Mouse (Mus musculus): ENCODE measurements around the gene Cwc25. TPM values are rescaled to one million over a fixed set of nuclear protein-coding genes. Genes with fewer than 3 reads are reported as not detected.

Cwc25 gene
- 7.0 TPM for polyA plus RNA-seq (2014; fragmentation: Illumina TruSeq; extraction: RNeasy Lipid Tissue Mini Kit (QIAGEN cat#74804); ENCODE audit: insufficient read depth, low read depth, low replicate concordance)

DNA sequence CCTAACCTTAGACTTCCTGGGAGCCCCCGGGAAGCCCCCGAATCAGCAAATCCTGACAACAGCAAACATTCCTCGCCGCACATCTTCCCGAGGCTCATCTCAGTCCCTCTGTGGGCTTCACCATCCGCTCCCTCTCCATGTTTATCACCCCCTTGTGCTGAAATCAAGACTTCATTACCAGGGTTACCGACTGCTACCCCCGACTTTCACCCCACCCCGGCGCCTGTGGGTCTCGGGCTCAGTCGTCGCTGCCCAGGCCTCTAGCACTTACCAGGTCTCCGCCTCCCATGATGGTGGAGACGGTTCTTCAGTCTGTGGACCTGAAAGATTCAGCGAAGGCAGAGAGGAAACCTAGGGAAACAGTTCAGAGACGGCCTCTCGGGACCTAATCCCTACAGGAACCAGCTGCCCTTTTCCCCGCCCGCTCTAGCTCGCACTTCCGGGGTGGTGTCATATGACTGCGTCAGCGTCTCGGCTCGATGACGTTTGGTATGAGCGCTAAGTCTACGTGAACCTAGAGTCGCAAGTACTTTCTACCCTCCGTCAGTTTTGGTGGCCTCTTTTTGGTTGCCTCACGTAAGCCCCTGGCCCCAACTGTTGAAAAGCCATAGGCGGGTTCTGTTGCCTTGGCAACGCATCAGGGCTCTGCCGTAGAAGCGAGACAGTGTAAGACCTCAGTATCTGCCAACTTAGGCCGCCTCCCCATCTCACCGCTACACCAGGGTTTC lies at the start of gene Cwc25:
TSS of gene Cwc25 (minus strand) at position 403 of the 728 bp plus-strand sequence.

GRCm38 (mm10) chr11:97798782-97799145 lies 32.4 kb upstream of the Cwc25 start, which contains the start of gene Lasp1:
TSS of gene Lasp1 (plus strand) at chr11:97799000.

GRCm38 (mm10) chr11:97781832-97782563 lies 15.6 kb upstream of the Cwc25 start, which contains the start of gene Rpl23:
TSS of gene Rpl23 (minus strand) at chr11:97782437.

GRCm38 (mm10) chr11:97775808-97776496 lies 9.6 kb upstream of the Cwc25 start, which contains the start of gene 1700001P01Rik:
TSS of gene 1700001P01Rik (minus strand) at chr11:97775918.

GRCm38 (mm10) chr11:97744063-97744717 lies 22.2 kb downstream of the Cwc25 start, which contains the start of gene Pip4k2b:
TSS of gene Pip4k2b (minus strand) at chr11:97744704.

DNA sequence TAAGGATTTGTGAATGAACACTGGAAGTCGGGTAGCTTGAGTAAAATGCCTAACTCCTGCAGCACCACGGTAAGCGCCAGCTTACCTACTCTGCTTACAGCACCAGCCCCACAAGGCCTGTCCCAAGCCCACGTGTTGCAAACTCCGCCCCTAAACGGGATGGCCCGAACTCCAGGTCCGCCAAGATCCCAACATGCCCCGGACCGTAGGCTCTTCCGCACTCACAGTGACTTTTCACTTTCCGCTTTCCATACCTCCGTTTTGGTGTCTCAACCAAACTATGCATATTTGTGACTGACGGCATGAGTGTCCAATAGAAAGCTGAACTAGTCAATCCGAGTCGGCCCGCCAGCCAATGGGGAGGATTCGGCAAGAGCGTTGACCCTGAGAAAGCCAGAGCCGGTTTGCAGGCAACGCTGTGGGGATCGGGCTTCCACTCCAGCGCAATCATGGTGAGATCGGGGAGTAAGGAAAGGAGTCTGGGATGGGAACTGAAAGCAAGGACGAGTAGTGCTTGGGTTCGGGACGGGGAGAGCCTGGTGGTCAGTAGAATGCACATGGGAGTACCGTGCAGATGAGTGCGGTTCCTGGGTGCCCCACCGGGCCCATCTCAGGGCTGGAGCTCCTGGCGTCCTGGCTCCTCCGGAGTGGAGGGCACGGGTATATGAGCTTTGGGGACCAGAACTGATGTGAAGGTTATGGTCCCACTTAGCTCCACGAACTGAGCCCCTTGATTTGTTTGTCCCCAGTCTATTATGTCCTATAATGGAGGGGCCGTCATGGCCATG lies 63.1 kb downstream of the Cwc25 start, which contains the start of gene Psmb3:
TSS of gene Psmb3 (plus strand) at position 361 of the 788 bp plus-strand sequence.

DNA sequence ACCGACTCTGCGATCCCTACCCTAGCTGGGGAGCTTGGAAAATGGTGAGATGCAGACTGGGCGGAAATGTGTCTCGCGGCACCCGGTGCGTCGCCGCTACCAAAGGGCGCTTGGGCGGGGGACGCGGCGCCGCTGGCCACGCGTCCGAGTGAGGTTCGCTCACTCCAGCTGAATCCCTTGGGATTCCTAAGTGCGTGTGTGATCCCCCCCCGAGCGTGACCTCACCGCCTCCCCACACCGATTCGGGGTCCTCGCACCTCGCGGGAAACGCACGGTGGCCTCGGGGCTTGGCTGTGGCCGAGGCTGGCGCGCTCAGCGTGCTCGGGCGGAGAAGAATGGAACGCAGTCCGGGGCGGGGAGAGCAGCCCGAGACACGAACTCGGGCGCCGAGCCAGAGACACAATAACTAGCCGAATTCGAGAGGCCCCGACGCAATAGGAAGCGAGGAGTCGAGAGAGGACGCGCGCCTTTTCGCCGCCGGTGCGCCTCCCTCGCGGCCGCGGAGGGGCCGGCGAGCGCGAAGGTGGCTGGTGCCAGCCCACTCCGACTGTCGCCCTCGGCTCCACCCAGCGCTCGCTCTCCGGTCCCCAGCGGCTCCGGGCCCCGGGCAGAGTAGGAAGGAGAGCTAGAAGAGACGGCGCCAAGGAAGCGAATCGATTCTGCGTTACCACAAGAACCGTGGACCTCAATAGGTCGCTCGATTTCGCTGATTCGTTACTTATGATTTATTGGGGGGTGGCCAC lies 66.2 kb downstream of the Cwc25 start, which contains the start of gene Pcgf2:
TSS of gene Pcgf2 (minus strand) at position 495 of the 743 bp plus-strand sequence.

Other genes starting within 250 kb of the Cwc25 start
- gene Srcin1, start 190.4 kb downstream of the Cwc25 start, polyA plus RNA-seq (2014; fragmentation: Illumina TruSeq; extraction: RNeasy Lipid Tissue Mini Kit (QIAGEN cat#74804); ENCODE audit: insufficient read depth, low read depth, low replicate concordance), result 1.5 TPM
- gene Epop, start 136.9 kb downstream of the Cwc25 start, polyA plus RNA-seq (2014; fragmentation: Illumina TruSeq; extraction: RNeasy Lipid Tissue Mini Kit (QIAGEN cat#74804); ENCODE audit: insufficient read depth, low read depth, low replicate concordance), result 3.0 TPM
- 18.8 TPM for gene Mllt6, start 103.1 kb downstream of the Cwc25 start, polyA plus RNA-seq (2014; fragmentation: Illumina TruSeq; extraction: RNeasy Lipid Tissue Mini Kit (QIAGEN cat#74804); ENCODE audit: insufficient read depth, low read depth, low replicate concordance)
- 46.0 TPM for gene Cisd3, start 80.7 kb downstream of the Cwc25 start, polyA plus RNA-seq (2014; fragmentation: Illumina TruSeq; extraction: RNeasy Lipid Tissue Mini Kit (QIAGEN cat#74804); ENCODE audit: insufficient read depth, low read depth, low replicate concordance)
- 12.3 TPM for gene Pcgf2, start 66.1 kb downstream of the Cwc25 start, polyA plus RNA-seq (2014; fragmentation: Illumina TruSeq; extraction: RNeasy Lipid Tissue Mini Kit (QIAGEN cat#74804); ENCODE audit: insufficient read depth, low read depth, low replicate concordance)
- 212 TPM for gene Psmb3, start 63.2 kb downstream of the Cwc25 start, polyA plus RNA-seq (2014; fragmentation: Illumina TruSeq; extraction: RNeasy Lipid Tissue Mini Kit (QIAGEN cat#74804); ENCODE audit: insufficient read depth, low read depth, low replicate concordance)
- 8.3 TPM for gene Pip4k2b, start 21.9 kb downstream of the Cwc25 start, polyA plus RNA-seq (2014; fragmentation: Illumina TruSeq; extraction: RNeasy Lipid Tissue Mini Kit (QIAGEN cat#74804); ENCODE audit: insufficient read depth, low read depth, low replicate concordance)
- gene 1700001P01Rik, start 9.4 kb upstream of the Cwc25 start, polyA plus RNA-seq (2014; fragmentation: Illumina TruSeq; extraction: RNeasy Lipid Tissue Mini Kit (QIAGEN cat#74804); ENCODE audit: insufficient read depth, low read depth, low replicate concordance), result not detected
- 974 TPM for gene Rpl23, start 15.9 kb upstream of the Cwc25 start, polyA plus RNA-seq (2014; fragmentation: Illumina TruSeq; extraction: RNeasy Lipid Tissue Mini Kit (QIAGEN cat#74804); ENCODE audit: insufficient read depth, low read depth, low replicate concordance)
- gene Lasp1, start 32.4 kb upstream of the Cwc25 start, polyA plus RNA-seq (2014; fragmentation: Illumina TruSeq; extraction: RNeasy Lipid Tissue Mini Kit (QIAGEN cat#74804); ENCODE audit: insufficient read depth, low read depth, low replicate concordance), result 63.9 TPM
- 2.6 TPM for gene B230217C12Rik, start 74.2 kb upstream of the Cwc25 start, polyA plus RNA-seq (2014; fragmentation: Illumina TruSeq; extraction: RNeasy Lipid Tissue Mini Kit (QIAGEN cat#74804); ENCODE audit: insufficient read depth, low read depth, low replicate concordance)
- gene Fbxo47, start 117.6 kb upstream of the Cwc25 start, polyA plus RNA-seq (2014; fragmentation: Illumina TruSeq; extraction: RNeasy Lipid Tissue Mini Kit (QIAGEN cat#74804); ENCODE audit: insufficient read depth, low read depth, low replicate concordance), result not detected
- gene Plxdc1, start 219.9 kb upstream of the Cwc25 start, polyA plus RNA-seq (2014; fragmentation: Illumina TruSeq; extraction: RNeasy Lipid Tissue Mini Kit (QIAGEN cat#74804); ENCODE audit: insufficient read depth, low read depth, low replicate concordance), result 5.2 TPM
- 7.8 TPM for gene Arl5c, start 229.6 kb upstream of the Cwc25 start, polyA plus RNA-seq (2014; fragmentation: Illumina TruSeq; extraction: RNeasy Lipid Tissue Mini Kit (QIAGEN cat#74804); ENCODE audit: insufficient read depth, low read depth, low replicate concordance)